Mouse (Mus musculus) induced T-regulatory cell, adult 2 months (primary cell): ENCODE results near the gene Brd3.

ENCODE experiments used
- DNase-seq: peaks from one replicate; pipeline ENCODE4 v3.0.0-alpha.2; 2012; ENCODE audit warnings: low read depth

The Brd3 gene

GRCm38 (mm10) chr2:27426406-27426854 is 81.0 kb downstream of the Brd3 start:
- DNase-seq: no peak

- DNase-seq: peak; percentile 58
Measured at GRCm38 (mm10) chr2:27425751-27426405, 81.6 kb downstream of the Brd3 start.

- DNase-seq: no peak
Measured at GRCm38 (mm10) chr2:27425161-27425611, 82.3 kb downstream of the Brd3 start.

- DNase-seq: no peak
Measured at GRCm38 (mm10) chr2:27423596-27423995, 83.9 kb downstream of the Brd3 start.

- no peak for DNase-seq
Measured at GRCm38 (mm10) chr2:27421293-27422068, 86.0 kb downstream of the Brd3 start.

- peak; percentile 33 for DNase-seq
Measured at GRCm38 (mm10) chr2:27418577-27419070, 88.8 kb downstream of the Brd3 start.

- no peak for DNase-seq
Measured at GRCm38 (mm10) chr2:27417648-27418153, 89.8 kb downstream of the Brd3 start.

- DNase-seq: peak; percentile 64
Measured at GRCm38 (mm10) chr2:27416425-27416824, 91.0 kb downstream of the Brd3 start.

- peak; percentile 62 for DNase-seq
Measured at GRCm38 (mm10) chr2:27415060-27415783, 92.2 kb downstream of the Brd3 start.

- DNase-seq: peak; percentile 50
Measured at GRCm38 (mm10) chr2:27413936-27414657, 93.4 kb downstream of the Brd3 start.

GRCm38 (mm10) chr2:27413582-27413935 is 93.9 kb downstream of the Brd3 start:
- DNase-seq: no peak

- DNase-seq: peak; percentile 51
Measured at GRCm38 (mm10) chr2:27412245-27412800, 95.1 kb downstream of the Brd3 start.

- DNase-seq: peak; percentile 79
Measured at GRCm38 (mm10) chr2:27411688-27412174, 95.7 kb downstream of the Brd3 start.

GRCm38 (mm10) chr2:27410518-27411140 is 96.8 kb downstream of the Brd3 start:
- no peak for DNase-seq

- no peak for DNase-seq
Measured at GRCm38 (mm10) chr2:27408194-27408593, 99.3 kb downstream of the Brd3 start.

- DNase-seq: peak; percentile 53
Measured at GRCm38 (mm10) chr2:27406928-27407327, 100.5 kb downstream of the Brd3 start.

- DNase-seq: peak; percentile 65
Measured at GRCm38 (mm10) chr2:27405094-27405884, 102.2 kb downstream of the Brd3 start.

GRCm38 (mm10) chr2:27404375-27405093 is 102.9 kb downstream of the Brd3 start:
- DNase-seq: peak; percentile 76

- DNase-seq: no peak
Measured at GRCm38 (mm10) chr2:27401544-27401943, 105.9 kb downstream of the Brd3 start.
